Mouse (Mus musculus) midbrain, embryonic 15.5 days (tissue): ENCODE measurements around the gene Ythdf2. TPM values are rescaled to one million over a fixed set of nuclear protein-coding genes. Genes with fewer than 3 reads are reported as not detected.
"Not testable (repeated sequence)": the region's sequence is repeated elsewhere in the genome, so short reads cannot be mapped to it uniquely, and the experiment has no call there.

Experiments
- ATAC-seq: fragments of 200-750 bp; cut with Nextera tagmentation; replicated peaks from 2 replicates; pipeline ENCODE4 v1.8.0; 2017; ENCODE audit warnings: moderate TSS enrichment
- H3K27ac ChIP-seq: fragments of 300-500 bp; sonication (generic); 2 replicates; pipeline ENCODE4 v1.5.1; 2015; ENCODE audit warnings: mild to moderate bottlenecking, inconsistent platforms
- H3K27me3 ChIP-seq: fragments of 300-500 bp; sonication (generic); replicated peaks from 2 replicates; pipeline ENCODE4 v1.6.1; 2015; ENCODE audit warnings: inconsistent platforms
- H3K36me3 ChIP-seq: fragments of 300-500 bp; sonication (generic); replicated peaks from 2 replicates; pipeline ENCODE4 v1.6.1; 2015; ENCODE audit warnings: inconsistent platforms
- H3K4me1 ChIP-seq: fragments of 300-500 bp; sonication (generic); 2 replicates; pipeline ENCODE4 v1.6.1; 2015; ENCODE audit warnings: inconsistent platforms
- H3K4me2 ChIP-seq: fragments of 300-500 bp; sonication (generic); 2 replicates; pipeline ENCODE4 v1.6.1; 2015; ENCODE audit warnings: inconsistent platforms, mild to moderate bottlenecking, moderate library complexity
- H3K4me3 ChIP-seq: fragments of 300-500 bp; sonication (generic); 2 replicates; pipeline ENCODE4 v1.5.1; 2015; ENCODE audit warnings: mild to moderate bottlenecking, inconsistent platforms
- H3K9ac ChIP-seq: fragments of 300-500 bp; sonication (generic); 2 replicates; pipeline ENCODE4 v1.6.1; 2015; ENCODE audit warnings: mild to moderate bottlenecking, inconsistent platforms
- H3K9me3 ChIP-seq: fragments of 300-500 bp; sonication (generic); 2 replicates; pipeline ENCODE4 v1.6.1; 2016; ENCODE audit warnings: inconsistent platforms
- WGBS: fragments of 180-500 bp; shearing (Covaris S2); methylation state at CpG from one replicate; pipeline ENCODE4 v1.1.7; 2015; ENCODE audit warnings: mixed read lengths; 5-methylcytosine and 5-hydroxymethylcytosine counted together
- polyA plus RNA-seq: library from polyadenylated mRNA; unstranded; fragments of >200 nt; fragmentation: Nextera tagmentation; extraction: Ambion mirVana; gene quantifications from 2 replicates; pipeline ENCODE4 v1.2.1, GENCODE M21; 2015

Gene Ythdf2
- polyA plus RNA-seq, 1 experiment from 2014 or later = 117 TPM

- Histone ChIP-seq H3K4me1 (no peaks in the 10 kb centered on the region), H3K4me2 (no peak overlapping the region), H3K9ac (no peak overlapping the region), H3K36me3 (peaks cover 52% of the 10 kb centered on the region), H3K4me3 (no peak overlapping the region), H3K27ac (no peak overlapping the region), H3K9me3 (no peaks in the 10 kb centered on the region), H3K27me3 (no peaks in the 10 kb centered on the region)
- 91% methylated on average over 4 of the region's 4 CpGs for WGBS
- ATAC-seq = no peak
Observed at GRCm38 (mm10) chr4:132238356-132238755, 26.3 kb upstream of the Ythdf2 start.

GRCm38 (mm10) chr4:132234710-132235109 is 22.6 kb upstream of the Ythdf2 start:
- H3K4me1 ChIP-seq = no peaks in the 10 kb centered on the region
- H3K9me3 ChIP-seq = no peaks in the 10 kb centered on the region
- ATAC-seq = no peak
- no peak overlapping the region for H3K27ac ChIP-seq
- WGBS = 94% methylated on average over 8 of the region's 8 CpGs
- H3K4me2 ChIP-seq = no peak overlapping the region
- H3K36me3 ChIP-seq = peaks cover 54% of the 10 kb centered on the region
- no peaks in the 10 kb centered on the region for H3K27me3 ChIP-seq
- H3K9ac ChIP-seq = no peak overlapping the region
- H3K4me3 ChIP-seq = no peak overlapping the region

GRCm38 (mm10) chr4:132230422-132230821 is 18.3 kb upstream of the Ythdf2 start:
- no peak overlapping the region for H3K9ac ChIP-seq
- ATAC-seq = no peak
- no peak overlapping the region for H3K4me2 ChIP-seq
- H3K9me3 ChIP-seq = no peaks in the 10 kb centered on the region
- 94% methylated on average over 5 of the region's 5 CpGs for WGBS
- H3K36me3 ChIP-seq = peaks cover 65% of the 10 kb centered on the region
- no peaks in the 10 kb centered on the region for H3K27me3 ChIP-seq
- H3K27ac ChIP-seq = no peak overlapping the region
- H3K4me1 ChIP-seq = no peaks in the 10 kb centered on the region
- no peak overlapping the region for H3K4me3 ChIP-seq

GRCm38 (mm10) chr4:132222001-132222400 is 9.9 kb upstream of the Ythdf2 start:
- H3K27ac ChIP-seq, H3K4me1 ChIP-seq, H3K9me3 ChIP-seq, H3K4me2 ChIP-seq, H3K9ac ChIP-seq, H3K4me3 ChIP-seq, ATAC-seq, H3K27me3 ChIP-seq: not testable (repeated sequence)
- peaks cover 22% of the 10 kb centered on the region for H3K36me3 ChIP-seq
- WGBS = 95% methylated on average over 5 of the region's 5 CpGs

GRCm38 (mm10) chr4:132218439-132218838 is 6.3 kb upstream of the Ythdf2 start:
- not testable (repeated sequence) for H3K36me3 ChIP-seq, H3K9ac ChIP-seq, H3K27me3 ChIP-seq, ATAC-seq, H3K27ac ChIP-seq, H3K4me1 ChIP-seq, H3K9me3 ChIP-seq, H3K4me3 ChIP-seq, H3K4me2 ChIP-seq
- WGBS = 80% methylated on average over 6 of the region's 6 CpGs

DNA sequence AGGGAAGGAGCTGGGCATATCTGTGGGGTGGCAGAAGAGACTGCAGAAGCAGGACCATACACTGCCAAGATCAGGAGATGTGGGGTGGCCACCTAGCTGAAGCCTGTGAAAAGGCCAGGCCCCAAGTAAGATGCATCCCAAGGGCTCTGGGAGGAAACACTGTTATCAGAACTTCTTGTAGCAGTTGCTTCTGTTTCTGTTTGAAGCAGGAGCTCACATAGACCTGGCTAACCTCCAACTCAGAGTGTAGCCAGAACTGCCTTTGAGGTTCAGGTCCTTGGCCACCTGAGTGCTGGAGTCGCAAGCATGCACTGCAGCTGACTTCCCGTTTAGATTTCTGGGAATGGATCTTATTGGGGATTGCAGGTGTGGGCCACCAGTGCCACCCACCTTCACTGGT is 5.7 kb upstream of the Ythdf2 start:
- 90% methylated on average over 2 of the region's 2 CpGs for WGBS
- Histone ChIP-seq H3K9ac (no peak overlapping the region), H3K36me3 (no peaks in the 10 kb centered on the region), H3K9me3 (no peaks in the 10 kb centered on the region), H3K4me2 (no peak overlapping the region), H3K4me1 (no peaks in the 10 kb centered on the region), H3K27me3 (no peaks in the 10 kb centered on the region), H3K4me3 (no peak overlapping the region), H3K27ac (no peak overlapping the region)
- no peak for ATAC-seq

DNA sequence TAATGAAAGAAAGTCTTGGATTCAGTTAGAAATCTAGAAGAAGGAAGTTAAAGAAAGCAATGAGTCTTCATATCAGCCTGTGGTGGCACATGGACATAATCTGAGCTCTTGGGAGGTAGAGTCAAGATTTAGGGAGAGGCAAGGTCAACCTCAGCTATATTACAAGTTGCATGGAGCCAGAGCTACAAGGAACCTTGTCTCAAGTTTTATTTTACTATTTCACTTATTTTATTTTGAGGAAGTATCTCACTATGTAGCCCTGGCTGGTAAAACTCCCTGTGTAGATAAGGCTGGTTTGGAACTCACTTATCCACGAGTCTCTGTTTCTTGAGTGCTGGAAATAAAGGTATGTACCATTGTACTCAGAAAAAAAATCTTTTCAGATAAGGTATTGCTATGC is 4.5 kb upstream of the Ythdf2 start:
- Histone ChIP-seq H3K27ac (no peak overlapping the region), H3K4me2 (no peak overlapping the region), H3K4me3 (no peak overlapping the region), H3K27me3 (no peaks in the 10 kb centered on the region), H3K9me3 (no peaks in the 10 kb centered on the region), H3K4me1 (peaks cover 4% of the 10 kb centered on the region; the same call in 1 of the 2 replicates), H3K36me3 (no peaks in the 10 kb centered on the region), H3K9ac (no peak overlapping the region)
- 88% methylated on average over 1 of the region's 1 CpGs for WGBS
- no peak for ATAC-seq

GRCm38 (mm10) chr4:132214847-132215246 is 2.7 kb upstream of the Ythdf2 start:
- Histone ChIP-seq H3K36me3 (no peaks in the 10 kb centered on the region), H3K4me2 (no peak overlapping the region), H3K27ac (no peak overlapping the region), H3K4me1 (peaks cover 13% of the 10 kb centered on the region), H3K27me3 (no peaks in the 10 kb centered on the region), H3K9ac (no peak overlapping the region), H3K9me3 (no peaks in the 10 kb centered on the region), H3K4me3 (no peak overlapping the region)
- WGBS = 82% methylated on average over 4 of the region's 4 CpGs
- ATAC-seq = no peak

DNA sequence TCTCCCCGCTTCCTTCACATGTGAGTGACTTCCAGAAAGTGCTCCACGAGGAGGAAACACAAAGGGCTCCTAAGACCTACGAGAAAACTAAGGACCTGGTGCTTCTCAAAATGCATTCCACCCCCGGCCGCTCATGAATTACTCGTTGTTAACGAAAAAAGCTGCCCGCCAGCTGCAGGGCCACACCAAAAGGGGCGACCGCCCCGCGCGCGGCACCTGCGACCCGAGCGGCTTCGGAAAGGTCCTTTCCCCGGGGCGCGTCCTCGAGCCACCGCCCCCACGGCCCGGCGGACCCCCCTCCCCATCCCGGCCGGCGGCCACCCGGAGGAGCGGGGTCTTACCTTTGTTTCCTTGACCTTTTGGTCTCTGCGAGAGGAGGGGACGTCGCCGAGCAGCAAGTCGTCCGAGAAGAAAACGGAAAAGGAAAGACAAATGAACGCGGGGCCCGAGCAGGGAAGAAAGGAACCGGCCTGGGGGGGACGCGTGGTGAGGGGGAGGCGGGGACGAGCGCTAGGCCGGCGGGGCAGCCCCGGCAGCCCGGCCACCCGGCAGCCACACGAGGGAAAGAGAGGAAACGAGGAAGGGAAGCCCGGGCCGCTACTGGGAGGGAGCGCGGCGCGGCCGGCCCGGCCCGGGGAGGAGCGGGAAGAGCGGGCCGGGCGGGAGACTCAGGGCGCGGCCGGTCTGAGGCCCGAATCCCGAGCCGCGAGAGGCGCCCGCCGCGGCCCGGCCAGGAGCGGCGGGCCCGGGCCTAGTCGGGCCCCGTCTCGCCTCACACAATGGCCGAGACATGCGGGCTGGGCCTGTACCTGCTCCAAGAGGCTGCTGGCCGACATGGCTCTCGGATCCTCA is 786 bp downstream of the Ythdf2 start:
- Histone ChIP-seq H3K4me1 (peaks cover 27% of the 10 kb centered on the region), H3K36me3 (peaks cover 3% of the 10 kb centered on the region; the same call in 1 of the 2 replicates), H3K9me3 (no peaks in the 10 kb centered on the region), H3K9ac (peak overlapping the region; percentile 91), H3K4me2 (peak overlapping the region; percentile 68), H3K4me3 (peak overlapping the region; percentile 78), H3K27me3 (no peaks in the 10 kb centered on the region), H3K27ac (peak overlapping the region; percentile 94)
- ATAC-seq = peak; percentile 89
- under 1% methylated on average over 83 of the region's 89 CpGs for WGBS

DNA sequence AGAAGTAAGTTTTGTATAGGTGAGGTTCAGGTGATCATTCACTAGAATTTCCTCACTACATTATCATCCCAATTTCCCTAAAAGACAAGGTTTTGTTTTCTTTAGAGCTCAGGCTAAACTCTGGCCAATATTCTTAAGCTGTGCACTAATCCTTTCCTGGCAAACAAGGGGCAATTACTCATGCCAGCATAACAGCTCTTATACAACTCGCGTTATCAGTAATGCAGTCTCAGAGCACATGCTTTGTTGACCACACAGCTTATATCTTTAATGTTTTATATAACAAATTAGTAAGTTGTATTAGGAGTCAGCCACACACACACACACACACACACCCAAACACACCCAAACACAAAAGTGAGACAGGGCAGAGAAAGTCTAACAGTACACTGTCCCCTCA is 1.8 kb downstream of the Ythdf2 start:
- 31% methylated on average over 2 of the region's 2 CpGs for WGBS
- Histone ChIP-seq H3K9me3 (no peaks in the 10 kb centered on the region), H3K4me2 (peak overlapping the region; percentile 68), H3K36me3 (peaks cover 3% of the 10 kb centered on the region; the same call in 1 of the 2 replicates), H3K9ac (peak overlapping the region; percentile 91), H3K4me3 (peak overlapping the region; percentile 78), H3K27me3 (no peaks in the 10 kb centered on the region), H3K27ac (no peak overlapping the region), H3K4me1 (peaks cover 27% of the 10 kb centered on the region)
- no peak for ATAC-seq

- H3K4me3 ChIP-seq = no peak overlapping the region
- 94% methylated on average over 2 of the region's 2 CpGs for WGBS
Observed at GRCm38 (mm10) chr4:132209299-132209698, 2.8 kb downstream of the Ythdf2 start.

GRCm38 (mm10) chr4:132207280-132207679 is 4.8 kb downstream of the Ythdf2 start:
- Histone ChIP-seq H3K4me1 (peaks cover 39% of the 10 kb centered on the region), H3K36me3 (peaks cover 26% of the 10 kb centered on the region; the same call in 1 of the 2 replicates), H3K27me3 (no peaks in the 10 kb centered on the region), H3K27ac (no peak overlapping the region), H3K9ac (no peak overlapping the region), H3K9me3 (no peaks in the 10 kb centered on the region), H3K4me2 (no peak overlapping the region), H3K4me3 (no peak overlapping the region)
- no peak for ATAC-seq
- 94% methylated on average over 4 of the region's 4 CpGs for WGBS

More at GRCm38 (mm10) chr4:132209299-132209698, 2.8 kb downstream of the Ythdf2 start:
- peaks cover 9% of the 10 kb centered on the region; the same call in 1 of the 2 replicates for H3K36me3 ChIP-seq
- H3K27ac ChIP-seq = no peak overlapping the region
- H3K4me1 ChIP-seq = peaks cover 27% of the 10 kb centered on the region
- no peak overlapping the region for H3K4me2 ChIP-seq
- no peaks in the 10 kb centered on the region for H3K27me3 ChIP-seq
- no peak for ATAC-seq
- H3K9ac ChIP-seq = no peak overlapping the region
- H3K9me3 ChIP-seq = no peaks in the 10 kb centered on the region

GRCm38 (mm10) chr4:132198771-132199170 is 13.3 kb downstream of the Ythdf2 start:
- H3K9ac ChIP-seq = no peak overlapping the region
- no peaks in the 10 kb centered on the region for H3K9me3 ChIP-seq
- ATAC-seq = no peak
- no peak overlapping the region for H3K27ac ChIP-seq
- H3K27me3 ChIP-seq = no peaks in the 10 kb centered on the region
- no peak overlapping the region for H3K4me2 ChIP-seq
- peaks cover 12% of the 10 kb centered on the region; the same call in 1 of the 2 replicates for H3K36me3 ChIP-seq
- no peak overlapping the region for H3K4me3 ChIP-seq
- peaks cover 58% of the 10 kb centered on the region for H3K4me1 ChIP-seq
